Mouse (Mus musculus) 416B (cell line): ENCODE data around the gene Slc1a3.
A peak's percentile ranks its signal among the peaks of the same experiment; 100 is the strongest.

Experiments
- DNase-seq: peaks from one replicate; pipeline ENCODE4 v3.0.0; 2011; ENCODE audit warnings: low read depth

Gene Slc1a3

DNA sequence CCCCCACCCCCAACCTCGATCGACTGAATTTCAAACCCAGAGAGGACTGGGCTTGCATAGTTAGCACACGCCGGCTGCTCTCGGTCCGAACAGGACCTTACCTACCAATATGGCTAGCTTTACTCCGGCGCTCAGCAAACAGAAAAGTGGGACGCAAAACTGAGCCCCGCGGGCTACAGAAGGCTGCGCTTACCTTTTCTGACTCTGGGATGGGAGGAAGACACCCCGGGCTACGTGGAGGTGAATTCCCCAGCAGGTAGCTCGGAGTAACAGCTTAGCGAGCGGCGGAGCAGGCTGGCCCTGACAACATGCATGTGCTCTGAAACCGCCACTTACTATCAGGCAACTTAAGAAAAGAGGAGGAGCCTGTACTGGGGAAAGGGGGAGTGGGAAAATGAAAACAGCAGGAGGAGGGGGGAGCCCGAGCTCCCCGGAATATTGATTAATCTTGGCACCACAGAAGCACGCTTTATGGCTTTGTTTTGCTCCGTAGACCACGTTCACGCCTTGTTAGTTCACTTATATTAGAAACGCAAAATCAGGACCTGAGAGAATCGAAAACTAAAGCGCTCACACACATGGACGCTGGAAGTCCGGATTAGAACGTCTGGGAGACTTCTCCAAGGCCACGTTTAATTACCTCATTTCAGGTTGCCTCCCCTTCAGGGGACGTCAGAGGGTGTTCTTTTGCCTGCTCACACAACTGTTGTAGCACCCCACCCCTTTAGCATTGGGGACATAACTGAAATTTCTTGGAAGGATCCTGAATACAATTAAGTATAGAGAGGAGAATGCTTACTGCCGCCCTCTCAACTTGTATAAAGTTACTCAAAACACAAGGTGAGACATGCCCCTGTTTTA, at the start of gene Slc1a3:
TSS of gene Slc1a3 (minus strand) at position 619 of the 861 bp plus-strand sequence.
- DNase-seq, result no peak

DNA sequence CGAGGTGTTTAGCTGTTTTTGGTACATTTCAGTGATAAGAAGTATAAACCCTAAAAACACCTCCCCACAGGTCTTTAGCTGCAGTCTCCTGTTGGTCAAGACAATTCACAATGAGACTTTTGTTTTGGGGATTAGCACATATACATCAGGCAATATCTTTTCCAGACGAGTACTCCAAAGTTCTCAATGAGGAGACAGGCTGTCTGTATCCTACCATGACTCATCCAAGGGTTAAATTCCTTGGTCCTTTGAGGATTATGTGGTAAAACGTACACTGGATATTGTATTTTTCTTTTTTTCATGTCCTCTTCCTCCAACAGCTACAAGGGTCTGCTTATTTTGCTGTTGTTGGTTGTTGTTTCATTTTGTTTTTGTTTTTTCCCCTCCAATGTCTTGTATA, 48.5 kb upstream of the Slc1a3 start:
- DNase-seq, result no peak

DNA sequence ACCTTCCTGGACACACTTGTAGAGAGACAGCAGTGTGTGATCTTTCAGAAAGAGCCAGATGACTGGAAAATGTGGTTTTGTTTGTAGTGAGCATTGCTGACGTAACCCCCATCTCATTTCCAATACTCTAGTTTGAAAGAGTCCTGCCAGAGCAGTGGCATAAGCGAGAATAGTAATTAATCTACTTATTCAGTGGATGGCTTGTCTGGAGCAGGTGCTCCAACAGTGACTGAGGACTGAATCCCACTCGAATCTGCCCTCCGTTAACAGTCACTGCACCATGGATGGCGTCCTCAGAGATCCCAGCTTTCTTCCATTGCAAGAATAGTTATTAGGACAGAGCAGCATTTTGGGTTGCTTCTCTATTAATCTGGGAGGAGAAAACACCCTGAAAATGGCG, 45.9 kb upstream of the Slc1a3 start:
- DNase-seq, result no peak

DNA sequence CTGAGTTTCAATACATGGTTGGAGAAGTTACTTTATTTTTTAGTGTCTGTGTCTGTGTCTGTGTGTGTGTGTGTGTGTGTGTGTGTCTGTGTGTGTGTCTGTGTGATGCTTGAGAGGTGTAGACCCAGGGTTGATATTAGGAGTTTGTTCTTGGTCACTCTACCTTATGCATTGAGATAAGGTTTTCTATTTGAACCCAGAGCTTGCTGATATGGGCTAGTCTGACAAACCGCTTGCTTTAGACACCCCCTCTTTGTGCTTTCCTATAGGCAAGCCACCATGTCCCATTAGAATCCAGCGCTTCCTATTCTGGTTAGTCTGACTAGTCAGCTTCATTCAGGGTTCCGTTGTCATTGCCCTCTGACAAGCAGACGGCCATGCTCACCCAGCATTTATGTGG, 39.2 kb upstream of the Slc1a3 start:
- no peak for DNase-seq

DNA sequence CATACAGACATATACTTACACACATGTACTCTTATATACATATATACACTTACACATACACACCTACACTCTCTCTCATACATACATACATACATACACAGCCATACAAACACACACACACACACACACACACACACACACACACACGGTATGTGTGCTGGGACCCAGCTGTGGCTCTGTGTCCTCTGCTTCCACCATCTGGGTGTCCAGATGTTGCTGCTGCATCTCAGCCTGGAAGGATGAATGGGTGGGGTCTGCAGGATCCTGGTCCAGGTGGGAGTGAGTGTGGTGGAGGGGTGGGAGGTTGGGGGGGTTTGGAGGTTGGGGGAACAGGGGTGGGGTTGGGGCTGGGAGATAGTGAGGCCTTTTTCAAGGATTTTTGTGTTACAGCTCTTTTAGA, 38.2 kb upstream of the Slc1a3 start:
- DNase-seq, result no peak

DNA sequence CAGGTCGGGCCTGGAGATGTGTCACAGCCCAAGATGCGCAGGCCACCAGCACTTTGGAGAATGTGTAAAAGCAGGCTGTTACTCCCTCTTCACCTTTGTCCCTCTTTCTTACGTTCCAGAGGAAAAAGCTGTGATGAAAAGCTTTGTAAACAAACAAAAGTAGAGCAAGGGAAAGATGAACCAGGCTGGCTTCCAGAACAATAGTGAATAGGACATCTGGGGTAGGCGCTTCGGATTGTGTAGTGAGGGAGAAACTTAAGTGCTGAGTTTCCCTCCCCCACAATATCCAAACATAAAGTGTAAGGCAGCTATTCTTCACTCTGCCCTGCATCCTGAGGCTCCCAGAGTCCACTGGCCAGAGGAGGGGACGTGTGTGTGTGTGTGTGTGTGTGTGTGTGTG, 31.0 kb upstream of the Slc1a3 start:
- DNase-seq, result no peak

DNA sequence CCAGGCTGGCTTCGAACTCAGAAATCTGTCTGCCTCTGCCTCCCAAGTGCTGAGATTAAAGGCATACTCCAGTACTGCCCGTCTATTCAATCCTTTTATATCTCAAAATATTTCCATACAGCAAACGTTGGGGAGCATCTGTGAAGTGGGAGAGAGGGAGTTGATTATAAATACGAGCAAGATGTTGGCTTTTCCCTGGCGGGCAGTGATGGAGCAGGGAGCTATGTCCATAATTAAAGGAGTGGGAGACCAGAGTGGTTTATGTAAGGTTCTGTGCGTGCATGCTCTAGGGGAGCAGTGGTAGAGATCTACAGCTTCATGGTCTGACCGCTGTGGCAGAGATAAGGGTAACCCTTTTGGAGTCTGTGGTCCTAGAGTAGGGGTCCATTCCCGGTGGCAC, 30.2 kb upstream of the Slc1a3 start:
- no peak for DNase-seq

DNA sequence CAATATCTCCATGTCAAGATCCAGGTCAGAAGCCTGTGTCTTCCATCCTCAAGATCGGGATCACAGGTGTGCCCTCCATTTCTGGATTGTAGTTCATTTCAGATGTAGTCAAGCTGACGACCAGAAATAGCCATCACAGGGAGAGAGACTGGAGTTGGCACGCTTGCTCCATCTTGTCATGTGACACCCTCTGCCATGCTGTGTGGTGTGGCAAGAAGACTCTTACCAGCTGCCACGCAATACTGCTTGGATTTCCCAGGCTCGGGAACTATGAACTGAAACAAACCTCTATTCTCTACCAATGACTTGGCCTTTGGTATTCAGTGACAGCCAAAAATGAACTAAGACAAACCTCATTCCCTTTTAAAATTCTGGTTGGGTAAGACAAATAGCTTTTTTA, 27.6 kb upstream of the Slc1a3 start:
- DNase-seq, result no peak

DNA sequence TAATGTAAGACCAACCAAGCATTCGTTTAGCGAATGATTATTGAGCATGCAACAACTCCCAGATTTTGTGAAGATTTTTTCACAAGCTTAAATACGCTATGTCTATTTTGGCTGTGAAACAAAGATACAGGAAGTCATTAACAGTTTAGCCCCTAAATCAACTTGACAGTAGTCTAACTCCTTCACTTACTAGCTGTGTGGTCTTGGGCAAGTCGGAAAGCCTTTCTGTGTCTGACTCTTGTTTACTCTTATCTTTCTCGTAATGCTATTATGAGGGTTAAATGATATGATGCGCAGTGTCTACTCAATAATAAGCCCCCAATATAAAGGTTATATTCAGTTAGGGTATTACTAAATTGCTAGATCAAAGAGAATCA, 23.8 kb upstream of the Slc1a3 start:
- DNase-seq, result no peak

DNA sequence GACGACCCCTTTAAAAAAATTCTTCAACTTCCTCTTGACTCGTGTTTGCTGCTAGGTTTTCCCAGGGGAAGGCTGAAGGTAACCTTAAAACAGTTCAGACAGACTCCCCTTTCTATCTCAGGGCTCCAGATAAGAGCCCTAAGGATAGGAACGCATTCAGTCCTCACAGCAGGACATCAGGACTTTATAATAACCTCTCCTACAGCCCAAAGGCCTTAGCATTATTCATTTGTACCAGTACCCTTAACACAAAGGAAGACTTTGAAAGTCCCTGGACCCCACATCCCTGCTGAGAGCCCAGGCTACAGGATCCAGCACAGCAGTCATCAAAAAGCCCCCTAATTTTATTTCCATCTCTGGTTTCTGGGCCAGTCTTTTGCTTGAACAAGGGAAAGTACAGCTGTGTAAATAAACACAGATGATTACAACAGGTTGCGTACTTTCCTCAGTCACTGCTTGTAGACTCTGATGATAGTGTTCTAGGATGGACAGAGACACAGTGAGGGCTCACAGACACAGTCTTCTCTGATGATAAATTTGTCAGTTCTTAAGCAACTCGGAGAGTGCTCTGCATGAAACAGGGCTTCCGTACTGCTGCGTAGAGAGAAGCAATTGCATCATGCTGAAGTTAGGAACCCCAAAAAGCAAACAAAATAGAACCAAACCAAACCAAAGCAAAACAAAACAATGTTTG, 23.3 kb upstream of the Slc1a3 start:
- no peak for DNase-seq

DNA sequence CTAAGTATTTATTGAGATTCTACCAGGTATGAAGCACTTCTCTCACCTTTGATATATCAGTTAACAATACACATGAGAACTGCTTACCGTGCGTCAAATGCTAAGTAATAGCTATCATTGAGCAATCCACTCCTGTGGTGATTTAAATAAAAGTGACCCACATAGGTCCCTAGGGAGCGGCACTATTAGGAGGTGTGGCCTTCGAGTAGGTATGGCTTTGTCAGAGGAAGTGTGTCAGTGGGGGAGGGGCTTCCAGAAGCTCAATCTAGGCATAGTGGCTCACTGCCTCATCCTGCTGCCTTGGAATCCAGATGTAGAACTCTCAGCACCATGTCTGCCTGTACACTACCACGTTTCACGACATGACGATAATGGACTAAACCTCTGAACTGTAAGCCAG, 18.3 kb upstream of the Slc1a3 start:
- DNase-seq, result no peak

DNA sequence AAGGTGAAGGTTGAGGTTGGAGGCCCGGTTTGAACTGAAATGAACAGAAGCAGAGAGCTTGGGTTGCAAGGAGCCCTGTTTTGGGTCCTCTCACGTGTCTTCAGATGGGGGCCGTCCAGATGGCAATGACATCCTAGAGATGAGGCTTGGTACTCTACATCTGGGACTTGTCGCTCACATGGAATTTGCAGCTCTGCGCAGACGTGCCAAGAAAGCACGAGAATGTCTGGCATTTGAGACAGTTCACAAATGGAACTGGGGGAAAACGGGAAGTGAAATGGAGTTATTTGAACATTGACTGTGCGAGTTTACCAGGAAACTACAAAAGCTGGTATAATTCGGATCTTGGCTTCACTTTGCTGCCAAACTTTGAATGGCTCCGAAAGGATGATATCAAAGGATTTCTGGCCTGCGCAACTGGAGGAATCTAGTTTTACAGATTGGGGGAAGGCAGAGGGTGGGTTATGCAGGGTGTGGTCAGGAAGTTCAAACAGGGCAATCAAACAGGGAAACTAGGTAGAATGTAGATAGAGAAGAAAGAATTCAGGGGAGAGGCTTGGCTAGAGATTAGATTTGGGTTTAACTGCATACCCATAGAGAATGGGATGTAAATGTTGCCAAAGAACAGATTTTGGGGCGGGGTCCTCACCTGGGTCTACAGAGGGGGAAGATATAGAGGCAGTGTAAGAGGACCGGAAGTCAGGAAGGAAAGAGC, 12.0 kb upstream of the Slc1a3 start:
- DNase-seq, result no peak

DNA sequence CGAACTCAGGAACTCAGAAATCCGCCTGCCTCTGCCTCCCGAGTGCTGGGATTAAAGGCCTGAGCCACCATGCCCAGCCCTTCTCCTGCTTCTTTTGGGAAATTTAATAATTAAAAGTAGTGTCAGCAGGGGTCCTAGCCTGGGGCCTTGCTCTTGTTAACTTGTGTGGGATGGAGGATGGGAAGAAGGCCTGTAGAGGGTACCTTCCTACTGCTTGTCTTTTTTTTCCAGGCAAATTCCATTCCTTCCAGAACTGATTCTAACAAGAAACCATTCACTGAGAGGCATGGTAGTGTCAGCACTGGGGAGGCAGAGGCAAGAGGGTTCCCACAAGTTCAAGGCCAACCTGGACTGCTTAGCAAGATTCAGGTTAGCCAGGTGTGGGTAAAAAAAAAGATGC, 11.2 kb upstream of the Slc1a3 start:
- no peak for DNase-seq

DNA sequence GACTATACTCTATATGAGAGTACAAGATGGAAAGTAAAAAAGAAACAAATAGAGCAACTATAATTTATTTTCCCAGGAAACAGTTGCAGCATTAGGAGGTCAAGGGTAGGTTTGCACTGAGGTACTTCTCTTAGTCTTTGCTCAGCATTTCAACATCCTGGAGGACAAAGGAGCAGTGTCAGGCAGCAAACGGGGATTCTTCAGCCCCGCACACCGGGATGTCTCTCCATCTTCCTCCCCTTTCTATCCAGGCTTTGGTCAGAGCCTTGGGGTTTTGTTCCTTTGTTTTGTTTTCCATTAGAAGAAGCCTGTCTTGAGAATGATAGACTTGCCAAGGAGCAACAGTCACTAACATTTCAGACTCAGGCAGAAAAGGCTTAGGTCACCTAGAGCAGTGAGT, 10.4 kb upstream of the Slc1a3 start:
- DNase-seq, result no peak

DNA sequence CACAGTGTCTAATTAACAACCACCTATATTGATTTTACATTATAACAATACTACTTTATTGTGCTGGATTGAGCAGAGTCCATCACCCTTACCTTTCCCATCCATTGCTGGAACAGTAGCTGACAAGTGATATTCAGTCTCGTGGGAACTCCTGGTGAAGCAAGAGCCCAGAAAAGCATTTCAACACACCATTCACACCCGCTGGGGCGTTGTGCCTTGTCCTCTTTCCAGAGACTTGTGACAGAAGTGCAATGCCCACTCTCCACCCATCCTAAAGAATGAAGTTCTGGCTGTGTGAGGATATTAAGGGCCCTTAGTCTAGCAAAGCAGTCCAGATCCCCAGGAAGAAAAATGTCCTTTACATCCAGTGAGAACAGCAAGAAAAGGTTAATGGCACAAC, 7.9 kb upstream of the Slc1a3 start:
- DNase-seq, result no peak

DNA sequence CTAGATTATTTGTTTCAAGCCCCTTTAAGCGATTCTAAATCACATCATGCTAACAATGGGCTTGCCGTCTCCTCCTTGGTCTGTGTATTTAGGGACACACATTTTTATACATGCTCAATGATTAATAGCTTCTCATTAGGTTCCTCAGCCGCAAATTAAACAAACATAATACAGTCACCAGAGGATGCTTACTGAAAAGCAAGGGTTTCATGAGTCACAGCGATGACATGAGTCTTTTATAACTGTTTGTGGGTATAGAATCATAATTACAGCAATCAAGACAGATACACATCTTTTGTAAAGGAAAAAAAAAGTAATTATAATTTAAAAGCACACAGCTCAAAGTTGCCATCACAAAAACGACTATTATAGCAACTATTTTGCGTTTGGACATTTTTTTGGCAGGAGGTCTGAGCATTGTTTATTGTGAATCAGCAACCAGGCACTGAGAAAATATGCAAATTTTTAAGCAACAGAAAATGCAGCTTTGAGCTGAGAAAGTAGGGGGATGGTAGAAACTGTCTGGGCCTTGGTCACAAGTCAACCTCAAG, 6.5 kb upstream of the Slc1a3 start:
- DNase-seq, result no peak

DNA sequence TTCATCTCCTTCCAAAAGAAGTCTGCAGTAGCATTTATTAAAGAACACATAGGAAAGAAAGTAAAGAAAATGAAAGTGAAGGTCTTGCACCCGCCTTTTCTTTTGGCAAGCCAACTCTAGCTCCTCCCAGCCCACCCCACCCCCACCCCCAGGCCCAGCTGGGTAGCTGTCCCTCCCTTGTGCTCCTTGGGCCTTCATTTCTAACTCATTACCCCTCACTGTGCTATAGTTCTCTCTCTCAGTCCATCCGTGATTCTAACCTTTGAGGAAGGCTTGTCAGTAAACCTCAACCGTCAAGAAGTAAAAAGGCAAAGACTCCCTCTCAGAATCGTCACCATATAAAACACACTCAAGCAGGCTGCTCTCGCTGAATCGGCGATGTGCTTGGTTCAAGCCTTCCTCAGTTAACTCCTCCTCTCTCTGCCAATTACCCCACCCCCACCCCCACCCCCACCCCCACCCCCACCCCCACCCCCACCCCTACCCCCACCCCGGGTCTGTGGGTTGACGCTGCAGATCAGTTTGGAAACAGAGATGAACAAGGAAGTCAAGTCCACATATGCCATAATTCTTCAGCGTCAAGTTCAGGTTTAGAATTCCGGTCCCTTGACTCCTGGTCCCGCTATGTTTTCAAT, 5.9 kb upstream of the Slc1a3 start:
- no peak for DNase-seq

DNA sequence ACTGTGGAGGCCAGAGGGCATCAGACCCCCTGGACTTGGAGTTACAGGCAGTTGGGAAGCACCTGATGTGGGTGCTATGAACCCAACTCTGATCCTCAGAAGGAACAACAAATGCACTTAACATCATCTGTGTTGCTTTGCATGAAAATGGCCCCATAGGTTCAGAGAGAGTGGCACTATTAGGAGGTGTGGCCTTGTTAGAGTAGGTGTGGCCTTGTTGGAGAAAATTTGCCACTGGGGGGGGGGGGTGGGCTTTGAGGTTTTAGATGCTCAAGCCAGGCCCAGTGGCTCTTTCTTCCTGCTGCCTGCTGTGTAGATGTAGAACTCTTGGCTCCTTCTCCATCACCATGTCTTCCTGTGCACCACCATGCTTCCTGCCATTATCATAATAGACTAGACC, 5.1 kb upstream of the Slc1a3 start:
- DNase-seq, result no peak

DNA sequence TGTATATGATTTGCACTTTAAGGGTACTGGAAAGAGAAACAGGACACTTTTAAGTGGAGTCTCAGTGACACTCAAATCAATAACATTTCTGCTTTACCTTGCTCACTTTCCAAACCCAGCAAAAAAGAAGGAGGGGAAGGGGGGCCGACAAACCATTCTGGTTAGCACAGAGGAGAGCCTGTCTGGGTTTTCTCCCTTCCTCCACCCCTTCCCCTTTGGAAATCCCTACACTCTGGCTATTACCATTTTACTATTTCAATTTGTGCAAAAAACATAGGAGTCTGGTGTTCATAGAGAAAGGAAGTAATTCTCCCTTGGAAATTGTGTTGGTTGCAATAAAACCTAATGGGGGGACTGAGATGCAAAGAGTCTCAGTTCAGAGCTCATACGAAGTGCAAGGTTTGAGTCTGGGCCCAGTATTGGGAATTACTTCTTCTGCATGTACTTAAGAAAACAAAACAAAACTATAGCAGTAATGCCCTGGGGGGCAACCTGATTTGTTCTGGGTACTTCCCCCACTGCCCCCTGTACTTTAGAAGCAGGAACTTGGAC, 1.9 kb upstream of the Slc1a3 start:
- no peak for DNase-seq

DNA sequence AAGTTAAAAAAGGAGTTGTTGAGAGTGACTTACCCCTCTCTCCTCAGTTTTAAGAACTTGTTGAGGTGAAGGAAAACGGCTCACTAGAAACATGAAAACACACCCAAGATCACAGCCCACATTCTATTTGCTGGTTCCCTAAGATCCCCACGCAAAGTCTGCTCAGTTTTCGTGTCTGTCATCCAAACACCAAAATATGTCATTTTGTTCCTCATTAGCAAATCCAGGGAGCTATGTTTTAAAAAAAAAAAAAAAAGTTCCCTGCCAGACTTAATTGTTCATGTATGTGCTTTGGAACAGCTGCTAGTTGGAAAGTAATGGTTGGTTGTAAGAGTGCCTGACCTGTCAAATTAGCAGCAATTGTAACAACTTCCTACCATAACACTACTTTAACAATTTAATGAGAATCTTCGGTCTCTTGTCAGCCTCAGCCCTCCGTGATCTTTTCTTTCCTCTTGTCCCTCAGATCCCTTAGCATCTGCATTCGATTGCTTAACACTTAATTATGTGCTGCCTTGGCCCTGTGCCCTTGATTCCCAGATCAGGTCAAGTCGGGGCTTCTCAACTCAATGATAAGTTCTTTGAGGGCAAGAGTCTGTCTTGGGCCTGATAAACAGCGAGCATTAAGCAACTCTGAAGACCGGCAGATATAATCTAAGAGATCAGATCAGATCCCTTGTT, 1.2 kb upstream of the Slc1a3 start:
- peak; percentile 2 for DNase-seq

DNA sequence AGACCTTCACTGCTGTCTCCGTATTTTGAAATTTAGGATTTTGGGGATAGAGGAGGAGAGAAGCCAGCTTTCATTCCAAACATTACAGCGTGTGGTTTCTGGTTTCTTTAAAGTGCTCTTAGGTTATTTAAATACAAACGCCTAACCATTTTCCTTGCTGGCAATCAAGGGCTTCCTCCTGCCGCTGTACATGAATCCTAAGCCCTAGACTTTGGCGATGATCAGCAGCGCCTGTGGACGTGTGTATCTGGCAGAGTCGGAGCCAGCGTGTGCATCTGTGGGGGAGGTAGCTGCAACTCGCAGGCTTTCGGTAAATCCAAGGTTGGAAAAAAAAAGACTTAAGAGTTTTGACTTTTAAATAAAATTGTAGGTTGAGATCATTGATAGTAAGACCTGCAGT, 986 bp downstream of the Slc1a3 start:
- DNase-seq, result no peak
